Mouse (Mus musculus): Measurements from ENCODE around the gene Cog1. TPM values are rescaled to one million over a fixed set of nuclear protein-coding genes. Genes with fewer than 3 reads are reported as not detected.
A peak's percentile ranks its signal among the peaks of the same experiment; 100 is the strongest.

Gene Cog1
- polyA plus RNA-seq, 1 experiment from 2014 or later, result 25.6 TPM

DNA sequence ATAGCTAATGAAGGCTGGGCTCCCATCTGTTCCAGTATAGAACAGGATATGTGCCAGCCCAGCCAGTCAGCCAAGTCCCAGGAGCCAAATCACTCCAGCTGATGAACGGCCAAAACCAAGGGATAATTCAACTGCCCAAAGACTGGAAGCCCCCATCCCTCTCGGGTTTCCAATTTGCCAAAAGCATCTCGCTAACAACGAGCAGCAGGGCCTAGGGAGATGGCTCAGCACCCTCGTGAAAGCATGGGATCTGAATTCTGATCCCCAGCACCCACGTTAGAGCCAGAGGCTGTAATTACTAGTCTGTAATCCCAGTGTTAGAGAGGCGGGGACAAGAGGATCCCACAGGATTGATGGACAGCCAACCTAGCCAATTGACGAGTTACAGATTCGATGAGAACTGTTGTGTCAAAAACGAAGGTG, 14.3 kb upstream of the Cog1 start:
- ATAC-seq (replicated peaks; ENCODE audit: low FRiP score), result no peak
- H3K27ac ChIP-seq, result no peak overlapping the region
- H3K36me3 ChIP-seq, result no peaks in the 10 kb centered on the region
- H3K4me2 ChIP-seq, result no peak overlapping the region
- no peak overlapping the region for H3K9ac ChIP-seq
- 70% methylated on average over 10 of the region's 10 CpGs for WGBS
- H3K27me3 ChIP-seq, result no peaks in the 10 kb centered on the region
- H3K4me3 ChIP-seq (replicated peaks), result no peak overlapping the region
- no peaks in the 10 kb centered on the region for H3K9me3 ChIP-seq (replicated peaks)
- H3K4me1 ChIP-seq, result peaks cover 7% of the 10 kb centered on the region; the same call in 1 of the 2 replicates

DNA sequence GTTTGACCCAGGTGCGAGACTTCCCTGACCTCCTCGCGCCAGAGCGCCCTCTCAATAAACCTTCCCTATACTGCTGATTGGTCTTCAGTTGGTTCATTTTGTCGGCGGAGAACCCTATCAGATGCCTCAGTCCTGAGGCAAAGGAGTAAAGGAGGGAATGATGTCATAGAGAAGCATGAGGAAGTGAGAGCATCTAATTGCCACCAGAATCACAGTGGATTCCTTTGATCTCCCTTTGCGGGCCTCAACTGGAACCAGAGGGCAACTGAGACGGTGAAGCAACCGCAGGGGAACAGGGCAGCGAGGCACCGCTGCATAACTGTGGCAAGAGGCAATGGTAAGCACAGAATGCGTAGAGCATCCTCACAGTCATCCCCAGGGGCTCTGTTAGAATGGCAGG, 10.3 kb upstream of the Cog1 start:
- H3K4me2 ChIP-seq, result no peak overlapping the region
- H3K4me3 ChIP-seq (replicated peaks), result no peak overlapping the region
- H3K9ac ChIP-seq, result no peak overlapping the region
- H3K9me3 ChIP-seq (replicated peaks), result no peaks in the 10 kb centered on the region
- 88% methylated on average over 12 of the region's 12 CpGs for WGBS
- H3K4me1 ChIP-seq, result no peaks in the 10 kb centered on the region
- H3K36me3 ChIP-seq, result no peaks in the 10 kb centered on the region
- ATAC-seq (replicated peaks; ENCODE audit: low FRiP score), result no peak
- H3K27me3 ChIP-seq, result no peaks in the 10 kb centered on the region
- no peak overlapping the region for H3K27ac ChIP-seq

DNA sequence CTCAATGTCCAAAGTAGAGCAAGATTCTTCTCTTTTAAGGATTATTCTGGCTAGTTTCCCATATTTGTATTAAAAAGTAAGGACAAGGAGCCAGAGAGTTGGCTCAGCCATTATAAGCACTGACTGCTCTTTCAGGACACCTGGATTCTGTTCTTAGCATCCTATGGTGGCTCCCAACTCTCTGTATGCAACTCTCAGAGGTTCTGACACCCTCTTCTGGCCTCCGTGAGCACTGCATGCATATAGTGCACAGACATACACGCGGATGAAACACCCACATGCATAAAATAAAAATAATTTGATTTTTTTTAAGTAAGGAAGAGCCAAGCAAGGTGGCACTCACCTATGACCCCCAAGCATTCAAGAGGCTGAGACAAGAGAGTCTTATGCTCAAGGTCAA, 3.8 kb upstream of the Cog1 start:
- Histone ChIP-seq H3K27ac (no peak overlapping the region), H3K9ac (no peak overlapping the region)

DNA sequence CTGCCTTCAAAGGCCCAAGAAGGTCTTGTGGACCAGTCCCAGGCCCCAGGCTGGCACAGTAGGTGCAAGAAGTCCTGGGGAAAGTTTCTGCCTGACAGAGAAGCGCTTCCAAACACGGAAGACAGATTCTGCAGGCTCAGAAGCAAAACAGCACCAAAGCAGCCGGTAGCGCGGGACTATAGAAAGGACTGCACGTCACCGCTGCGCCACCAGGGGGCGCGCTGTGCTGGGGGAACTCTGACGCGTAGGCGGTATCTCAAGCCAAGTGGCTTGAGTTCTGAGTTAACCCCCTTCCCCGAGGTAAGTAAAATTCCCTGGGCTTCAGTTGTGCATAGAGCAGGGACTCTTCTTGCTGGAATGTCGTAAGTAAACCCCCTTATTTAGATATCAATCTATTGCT, 817 bp upstream of the Cog1 start:
- H3K27me3 ChIP-seq, result no peaks in the 10 kb centered on the region
- no peak overlapping the region for H3K9ac ChIP-seq
- no peak overlapping the region for H3K27ac ChIP-seq
- no peaks in the 10 kb centered on the region for H3K9me3 ChIP-seq (replicated peaks)
- no peak overlapping the region for H3K4me3 ChIP-seq (replicated peaks)
- ATAC-seq (replicated peaks; ENCODE audit: low FRiP score), result no peak
- 0 out of 2 replicates have a peak overlapping the region, but pooled peaks have one; percentile 31 for H3K4me2 ChIP-seq
- H3K36me3 ChIP-seq, result peaks cover 14% of the 10 kb centered on the region
- H3K4me1 ChIP-seq, result peaks cover 47% of the 10 kb centered on the region
- WGBS, result 6% methylated on average over 15 of the region's 15 CpGs

More for the DNA sequence above, 3.8 kb upstream of the Cog1 start:
- no peak for ATAC-seq (replicated peaks; ENCODE audit: low FRiP score)
- Histone ChIP-seq H3K27me3 (no peaks in the 10 kb centered on the region), H3K4me3 (replicated peaks) (no peak overlapping the region), H3K9me3 (replicated peaks) (no peaks in the 10 kb centered on the region), H3K4me2 (no peak overlapping the region), H3K4me1 (peaks cover 19% of the 10 kb centered on the region), H3K36me3 (no peaks in the 10 kb centered on the region)
- 91% methylated on average over 3 of the region's 3 CpGs for WGBS

DNA sequence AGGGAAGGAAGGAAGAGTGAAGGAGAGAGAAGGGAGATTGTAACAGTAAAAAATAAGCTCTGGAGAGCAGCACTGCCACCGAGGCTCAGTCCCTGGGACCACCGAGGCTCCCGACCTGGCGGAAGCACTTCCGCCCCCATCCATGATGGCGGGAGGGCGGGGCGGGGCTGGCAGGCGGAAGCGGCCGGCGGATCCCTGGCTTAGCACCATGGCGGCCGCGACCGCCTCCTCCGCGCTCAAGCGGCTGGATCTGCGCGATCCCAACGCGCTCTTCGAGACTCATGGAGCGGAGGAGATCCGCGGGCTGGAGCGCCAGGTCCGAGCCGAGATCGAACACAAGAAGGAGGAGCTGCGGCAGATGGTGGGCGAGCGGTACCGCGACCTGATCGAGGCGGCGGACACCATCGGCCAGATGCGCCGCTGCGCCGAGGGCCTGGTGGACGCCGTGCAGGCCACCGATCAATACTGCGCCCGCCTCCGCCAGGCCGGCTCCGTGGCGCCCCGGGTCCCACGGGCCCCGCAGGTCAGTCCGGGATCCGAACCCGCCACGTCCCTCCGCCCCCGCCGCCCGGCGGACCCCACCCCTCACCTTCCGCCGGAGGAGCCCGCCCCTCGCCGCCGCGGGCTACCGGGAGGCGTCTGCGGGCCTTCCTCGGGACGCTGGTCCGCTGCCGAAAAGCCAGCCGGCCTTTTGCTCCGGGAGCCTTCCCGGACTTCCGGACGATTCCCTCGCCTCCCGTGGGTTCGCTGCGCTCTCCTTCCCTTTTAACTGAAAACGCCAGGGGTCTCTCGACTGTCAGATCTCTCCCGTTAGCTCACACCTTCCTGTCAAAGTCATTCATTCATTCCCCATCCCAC, 613 bp downstream of the Cog1 start, which contains the start of gene Slc39a11:
Gene Slc39a11, minus strand, starts transcription at position 727 of the 858 bp plus-strand sequence.
- peak within 1 kb of the TSS; percentile 91 for H3K9ac ChIP-seq
- H3K27me3 ChIP-seq, result no peaks in the 10 kb centered on the region
- under 1% methylated on average over 90 of the region's 91 CpGs for WGBS
- peak; percentile 62 for ATAC-seq (replicated peaks; ENCODE audit: low FRiP score)
- peak within 1 kb of the TSS; percentile 89 for H3K27ac ChIP-seq
- H3K9me3 ChIP-seq (replicated peaks), result no peaks in the 10 kb centered on the region
- peaks cover 52% of the 10 kb centered on the region for H3K4me1 ChIP-seq
- peaks cover 29% of the 10 kb centered on the region for H3K36me3 ChIP-seq
- H3K4me2 ChIP-seq, result peak within 1 kb of the TSS; percentile 69
- H3K4me3 ChIP-seq (replicated peaks), result peak within 1 kb of the TSS; percentile 98

DNA sequence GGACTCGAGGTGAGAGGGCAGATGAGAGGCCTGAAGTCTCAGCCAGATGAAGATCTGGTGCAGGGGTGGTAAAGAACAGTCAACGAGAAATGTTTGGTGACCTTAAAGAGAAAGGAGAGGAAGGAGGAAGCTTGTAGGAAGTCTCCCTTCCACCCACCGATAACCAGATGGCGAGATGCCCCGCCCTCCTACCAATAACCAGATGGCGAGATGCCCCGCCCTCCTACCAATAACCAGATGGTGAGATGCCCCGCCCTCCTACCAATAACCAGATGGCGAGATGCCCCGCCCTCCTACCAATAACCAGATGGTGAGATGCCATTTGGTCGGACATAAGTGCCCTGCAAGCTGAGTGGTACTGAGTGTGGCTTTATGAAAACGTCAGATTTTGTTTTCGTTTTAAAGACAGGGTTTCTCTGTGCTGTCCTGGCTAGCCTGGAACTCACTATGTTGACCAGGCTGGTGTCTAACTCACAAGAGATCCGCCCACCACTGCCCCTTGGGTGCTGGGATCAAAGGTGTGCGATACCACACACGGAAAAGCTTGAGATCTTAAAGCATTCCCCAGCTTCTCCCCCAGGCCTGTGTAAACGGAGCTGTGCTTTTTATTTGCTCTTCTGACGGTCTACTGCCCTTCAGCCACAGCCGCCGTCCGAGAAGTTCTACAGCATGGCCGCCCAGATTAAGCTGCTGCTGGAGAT, 2.4 kb downstream of the Cog1 start:
- Histone ChIP-seq H3K9me3 (replicated peaks) (no peaks in the 10 kb centered on the region), H3K4me2 (peak overlapping the region; percentile 69; the same call in 1 of the 2 replicates), H3K36me3 (peaks cover 46% of the 10 kb centered on the region), H3K27ac (peak overlapping the region; percentile 24; the same call in 1 of the 2 replicates), H3K4me1 (peaks cover 52% of the 10 kb centered on the region), H3K4me3 (replicated peaks) (0 out of 2 replicates have a peak overlapping the region, but pooled peaks have one; percentile 5), H3K27me3 (no peaks in the 10 kb centered on the region), H3K9ac (no peak overlapping the region)
- WGBS, result 49% methylated on average over 22 of the region's 22 CpGs
- ATAC-seq (replicated peaks; ENCODE audit: low FRiP score), result 0 out of 2 replicates have a peak, but pooled peaks have one; percentile 7

DNA sequence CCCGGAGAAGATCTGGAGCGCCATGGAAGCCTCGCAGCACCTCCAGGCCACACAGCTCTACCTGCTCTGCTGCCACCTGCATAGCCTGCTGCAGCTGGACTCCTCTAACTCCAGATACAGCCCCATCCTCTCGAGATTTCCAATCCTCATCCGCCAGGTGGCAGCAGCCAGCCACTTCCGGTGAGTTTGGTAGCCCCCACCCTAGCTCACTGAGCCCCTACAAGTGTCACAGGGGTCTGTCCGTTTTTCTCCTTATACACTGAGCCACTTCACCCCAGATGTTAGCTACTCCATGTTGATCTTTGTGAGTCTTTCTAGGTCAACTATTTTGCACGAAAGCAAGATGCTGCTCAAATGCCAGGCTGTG, 2.9 kb downstream of the Cog1 start:
- ATAC-seq (replicated peaks; ENCODE audit: low FRiP score), result peak; percentile 18; the same call in 1 of the 2 replicates
- H3K4me1 ChIP-seq, result peaks cover 52% of the 10 kb centered on the region
- no peaks in the 10 kb centered on the region for H3K9me3 ChIP-seq (replicated peaks)
- H3K27me3 ChIP-seq, result no peaks in the 10 kb centered on the region
- no peak overlapping the region for H3K4me3 ChIP-seq (replicated peaks)
- no peak overlapping the region for H3K9ac ChIP-seq
- WGBS, result 51% methylated on average over 8 of the region's 8 CpGs
- peaks cover 52% of the 10 kb centered on the region for H3K36me3 ChIP-seq
- 0 out of 2 replicates have a peak overlapping the region, but pooled peaks have one; percentile 69 for H3K4me2 ChIP-seq
- H3K27ac ChIP-seq, result peak overlapping the region; percentile 59

DNA sequence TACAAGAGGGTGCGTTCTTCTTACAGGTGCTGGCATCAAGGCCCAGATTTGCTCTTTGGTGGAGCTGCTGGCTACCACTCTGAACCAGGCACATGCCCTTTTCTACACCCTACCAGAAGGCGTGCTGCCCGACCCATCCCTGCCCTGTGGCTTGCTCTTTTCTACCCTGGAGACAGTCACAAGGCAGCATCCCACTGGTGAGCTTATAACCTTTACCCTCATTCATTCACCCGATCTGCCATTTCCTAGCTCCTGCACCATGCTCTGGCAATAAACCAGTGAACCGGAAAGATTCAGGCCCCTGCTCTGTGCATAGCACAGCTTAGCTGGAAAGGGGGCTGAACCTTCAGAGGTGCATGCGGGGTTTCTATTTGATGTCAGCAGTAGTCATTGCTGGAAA, 3.5 kb downstream of the Cog1 start:
- Histone ChIP-seq H3K4me2 (no peak overlapping the region), H3K9me3 (replicated peaks) (no peaks in the 10 kb centered on the region), H3K36me3 (peaks cover 58% of the 10 kb centered on the region), H3K9ac (no peak overlapping the region), H3K4me1 (peaks cover 50% of the 10 kb centered on the region), H3K27me3 (no peaks in the 10 kb centered on the region), H3K4me3 (replicated peaks) (no peak overlapping the region), H3K27ac (peak overlapping the region; percentile 59; the same call in 1 of the 2 replicates)
- ATAC-seq (replicated peaks; ENCODE audit: low FRiP score), result peak; percentile 43
- 57% methylated on average over 6 of the region's 6 CpGs for WGBS

DNA sequence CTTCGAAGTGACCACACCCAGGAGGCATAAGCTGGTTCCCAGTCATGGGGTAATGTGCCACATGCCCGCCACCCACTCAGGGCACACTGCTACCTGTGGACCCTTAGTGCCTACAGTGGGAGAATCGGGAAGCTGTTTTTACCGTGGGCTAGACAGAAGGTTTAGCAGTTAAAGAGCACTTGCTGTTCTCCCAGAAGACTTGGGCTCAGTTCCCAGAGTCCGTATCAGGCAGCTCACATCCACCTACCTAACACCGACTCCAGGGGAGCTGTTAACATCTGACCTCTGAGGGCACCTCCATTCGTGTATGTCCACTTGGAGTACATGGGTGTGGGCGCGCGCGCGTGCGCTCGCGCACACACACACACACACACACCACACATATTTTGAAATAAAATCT, 5.1 kb downstream of the Cog1 start:
- H3K4me1 ChIP-seq, result peaks cover 45% of the 10 kb centered on the region
- no peaks in the 10 kb centered on the region for H3K9me3 ChIP-seq (replicated peaks)
- H3K36me3 ChIP-seq, result peaks cover 73% of the 10 kb centered on the region
- H3K27ac ChIP-seq, result no peak overlapping the region
- no peak overlapping the region for H3K4me3 ChIP-seq (replicated peaks)
- H3K9ac ChIP-seq, result no peak overlapping the region
- no peak overlapping the region for H3K4me2 ChIP-seq
- ATAC-seq (replicated peaks; ENCODE audit: low FRiP score), result no peak
- WGBS, result 90% methylated on average over 15 of the region's 15 CpGs
- no peaks in the 10 kb centered on the region for H3K27me3 ChIP-seq

DNA sequence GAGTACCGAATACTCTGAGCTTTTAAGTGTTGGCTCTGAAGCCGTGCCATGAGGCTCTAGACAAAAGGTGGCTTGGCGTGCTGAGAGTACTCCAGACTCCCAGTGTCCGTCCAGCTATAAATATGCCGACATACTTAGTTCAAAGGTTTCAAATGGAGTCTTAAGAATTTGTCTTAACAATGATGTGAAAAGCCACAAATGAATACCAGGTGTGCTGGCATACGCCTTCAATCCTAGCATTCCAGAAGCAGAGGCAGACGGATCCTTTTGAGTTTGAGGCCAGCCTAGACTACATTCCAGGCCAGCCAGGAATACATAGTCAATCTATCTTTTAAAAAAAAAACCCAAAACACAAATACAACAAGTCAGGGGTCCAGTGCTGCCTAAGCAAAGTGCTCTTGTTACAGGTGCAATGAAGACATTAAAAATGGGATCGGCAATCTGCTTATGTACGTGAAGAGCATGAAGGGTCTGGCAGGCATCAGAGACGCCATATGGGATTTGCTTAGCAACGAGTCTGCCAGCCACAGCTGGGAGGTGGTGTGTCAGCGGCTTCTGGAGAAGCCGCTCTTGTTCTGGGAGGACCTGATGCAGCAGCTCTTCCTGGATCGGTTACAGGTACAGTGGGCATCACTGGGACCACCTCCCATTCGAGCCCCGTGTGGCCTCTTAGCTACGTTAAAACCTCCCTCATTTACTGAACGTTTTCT, 5.7 kb downstream of the Cog1 start:
- no peak overlapping the region for H3K27ac ChIP-seq
- 85% methylated on average over 18 of the region's 18 CpGs for WGBS
- H3K4me1 ChIP-seq, result peaks cover 47% of the 10 kb centered on the region
- no peaks in the 10 kb centered on the region for H3K9me3 ChIP-seq (replicated peaks)
- H3K4me2 ChIP-seq, result no peak overlapping the region
- no peak for ATAC-seq (replicated peaks; ENCODE audit: low FRiP score)
- H3K9ac ChIP-seq, result no peak overlapping the region
- peaks cover 79% of the 10 kb centered on the region for H3K36me3 ChIP-seq
- no peaks in the 10 kb centered on the region for H3K27me3 ChIP-seq
- no peak overlapping the region for H3K4me3 ChIP-seq (replicated peaks)

DNA sequence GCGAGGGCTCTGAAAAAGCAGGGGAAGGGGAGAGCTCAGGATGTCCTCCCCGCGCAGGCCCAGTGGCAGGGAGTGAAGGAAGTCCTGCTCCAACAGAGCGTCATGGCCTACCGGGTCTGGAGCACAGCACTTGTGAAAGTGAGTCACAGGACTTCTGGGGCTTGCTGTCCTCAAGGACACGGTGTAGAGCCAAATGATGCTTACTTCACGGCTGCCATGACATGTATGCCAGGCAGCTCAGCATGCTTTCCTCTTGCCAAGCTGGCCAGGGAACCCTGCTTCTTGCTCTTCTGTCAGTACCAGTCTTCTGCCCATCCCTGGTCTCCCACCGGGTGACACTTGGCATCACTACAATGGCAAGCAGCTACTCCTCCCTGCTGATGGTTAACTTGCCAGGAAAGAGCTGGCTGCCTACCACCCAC, 7.6 kb downstream of the Cog1 start:
- H3K9me3 ChIP-seq (replicated peaks), result no peaks in the 10 kb centered on the region
- H3K4me1 ChIP-seq, result peaks cover 33% of the 10 kb centered on the region
- no peak overlapping the region for H3K27ac ChIP-seq
- no peak overlapping the region for H3K4me3 ChIP-seq (replicated peaks)
- no peak overlapping the region for H3K4me2 ChIP-seq
- no peak overlapping the region for H3K9ac ChIP-seq
- 86% methylated on average over 8 of the region's 8 CpGs for WGBS
- H3K36me3 ChIP-seq, result peaks cover 97% of the 10 kb centered on the region
- H3K27me3 ChIP-seq, result no peaks in the 10 kb centered on the region
- no peak for ATAC-seq (replicated peaks; ENCODE audit: low FRiP score)

All from kidney, embryonic 15.5 days (tissue).